Mouse (Mus musculus) neural tube, embryonic 11.5 days (tissue): ENCODE results near the gene Tmem185b. TPM values are rescaled to one million over a fixed set of nuclear protein-coding genes. Genes with fewer than 3 reads are reported as not detected.

Experiments used
- ATAC-seq: fragments of 200-750 bp; cut with Nextera tagmentation; 2 replicates; pipeline ENCODE4 v1.8.0; 2017; ENCODE audit warnings: moderate number of reproducible peaks, mild to moderate bottlenecking, moderate TSS enrichment, moderate library complexity; ENCODE audit not compliant: insufficient read depth, low FRiP score, low TSS enrichment
- DNase-seq: peaks from one replicate; pipeline ENCODE4 v3.0.0-alpha.2; 2015; ENCODE audit warnings: low spot score
- H3K27ac ChIP-seq: fragments of 300-500 bp; sonication (generic); 2 replicates; pipeline ENCODE4 v1.5.1; 2014; ENCODE audit warnings: low read depth, mild to moderate bottlenecking, low read length
- H3K27me3 ChIP-seq: fragments of 300-500 bp; sonication (generic); 2 replicates; pipeline ENCODE4 v1.6.1; 2014; ENCODE audit warnings: mild to moderate bottlenecking, low read length, mixed read lengths; ENCODE audit not compliant: control insufficient read depth, insufficient read depth
- H3K36me3 ChIP-seq: fragments of 300-500 bp; sonication (generic); 2 replicates; pipeline ENCODE4 v1.6.1; 2014; ENCODE audit warnings: mild to moderate bottlenecking, low read length, moderate library complexity, mixed read lengths; ENCODE audit not compliant: control insufficient read depth, insufficient read depth
- H3K4me1 ChIP-seq: fragments of 300-500 bp; sonication (generic); 2 replicates; pipeline ENCODE4 v1.6.1; 2014; ENCODE audit warnings: low read length, mixed read lengths; ENCODE audit not compliant: control insufficient read depth, insufficient read depth
- H3K4me2 ChIP-seq: fragments of 300-500 bp; sonication (generic); 2 replicates; pipeline ENCODE4 v1.6.1; 2014; ENCODE audit warnings: low read depth, mild to moderate bottlenecking, moderate library complexity
- H3K4me3 ChIP-seq: fragments of 300-500 bp; sonication (generic); 2 replicates; pipeline ENCODE4 v1.5.1; 2014; ENCODE audit warnings: low read depth, low read length
- H3K9ac ChIP-seq: fragments of 300-500 bp; sonication (generic); 2 replicates; pipeline ENCODE4 v1.6.1; 2014; ENCODE audit warnings: mild to moderate bottlenecking, low read length
- H3K9me3 ChIP-seq: fragments of 300-500 bp; sonication (generic); 2 replicates; pipeline ENCODE4 v1.6.1; 2016; ENCODE audit warnings: low read length; ENCODE audit not compliant: control insufficient read depth
- WGBS: fragments of 180-500 bp; shearing (Covaris S2); extraction: QIAGEN DNeasy Blood & Tissue Kit; methylation state at CpG from one replicate; pipeline ENCODE4 v1.1.7; 2014; 5-methylcytosine and 5-hydroxymethylcytosine counted together
- polyA plus RNA-seq: library from polyadenylated mRNA; unstranded; fragments of >200 nt; fragmentation: Nextera tagmentation; extraction: Ambion mirVana; gene quantifications from 2 replicates; pipeline ENCODE4 v1.2.1, GENCODE M21; 2014

Gene Tmem185b
- polyA plus RNA-seq, 1 experiment from 2014 or later, result 23.1 TPM

GRCm38 (mm10) chr1:119508548-119508947, 17.4 kb upstream of the Tmem185b start:
- 57% methylated on average over 4 of the region's 4 CpGs for WGBS
- Histone ChIP-seq H3K9me3 (no peaks in the 10 kb centered on the region), H3K27me3 (no peaks in the 10 kb centered on the region), H3K27ac (no peak overlapping the region), H3K36me3 (no peaks in the 10 kb centered on the region), H3K4me2 (no peak overlapping the region), H3K4me3 (no peak overlapping the region), H3K9ac (no peak overlapping the region), H3K4me1 (peaks cover 3% of the 10 kb centered on the region; the same call in 1 of the 2 replicates)
- no peak for ATAC-seq
- DNase-seq, result no peak

- Histone ChIP-seq H3K4me3 (no peak overlapping the region), H3K27me3 (no peaks in the 10 kb centered on the region), H3K27ac (no peak overlapping the region), H3K36me3 (no peaks in the 10 kb centered on the region), H3K9ac (no peak overlapping the region), H3K4me2 (no peak overlapping the region), H3K4me1 (peaks cover 3% of the 10 kb centered on the region; the same call in 1 of the 2 replicates), H3K9me3 (no peaks in the 10 kb centered on the region)
- DNase-seq (no peak), ATAC-seq (no peak)
- 81% methylated on average over 7 of the region's 7 CpGs for WGBS
Measured at GRCm38 (mm10) chr1:119509474-119509873, 16.5 kb upstream of the Tmem185b start.

GRCm38 (mm10) chr1:119510409-119510808, 15.6 kb upstream of the Tmem185b start:
- 72% methylated on average over 9 of the region's 9 CpGs for WGBS
- H3K27ac ChIP-seq, result no peak overlapping the region
- no peaks in the 10 kb centered on the region for H3K9me3 ChIP-seq
- ATAC-seq (no peak), DNase-seq (no peak)
- no peak overlapping the region for H3K4me2 ChIP-seq
- no peak overlapping the region for H3K4me3 ChIP-seq
- H3K36me3 ChIP-seq, result no peaks in the 10 kb centered on the region
- no peaks in the 10 kb centered on the region for H3K27me3 ChIP-seq
- H3K4me1 ChIP-seq, result no peaks in the 10 kb centered on the region
- no peak overlapping the region for H3K9ac ChIP-seq

- H3K9me3 ChIP-seq, result no peaks in the 10 kb centered on the region
- H3K27me3 ChIP-seq, result no peaks in the 10 kb centered on the region
- H3K4me2 ChIP-seq, result no peak overlapping the region
- H3K27ac ChIP-seq, result no peak overlapping the region
- H3K9ac ChIP-seq, result no peak overlapping the region
- no peaks in the 10 kb centered on the region for H3K4me1 ChIP-seq
- no peak for ATAC-seq
- DNase-seq, result no peak
- H3K36me3 ChIP-seq, result no peaks in the 10 kb centered on the region
- H3K4me3 ChIP-seq, result no peak overlapping the region
- WGBS, result 74% methylated on average over 8 of the region's 8 CpGs
Measured at GRCm38 (mm10) chr1:119510857-119511256, 15.1 kb upstream of the Tmem185b start.

GRCm38 (mm10) chr1:119518060-119518459, 7.9 kb upstream of the Tmem185b start:
- no peaks in the 10 kb centered on the region for H3K9me3 ChIP-seq
- 82% methylated on average over 7 of the region's 7 CpGs for WGBS
- DNase-seq, result no peak
- H3K36me3 ChIP-seq, result no peaks in the 10 kb centered on the region
- no peaks in the 10 kb centered on the region for H3K27me3 ChIP-seq
- no peak for ATAC-seq
- H3K9ac ChIP-seq, result no peak overlapping the region
- H3K27ac ChIP-seq, result no peak overlapping the region
- H3K4me3 ChIP-seq, result no peak overlapping the region
- no peaks in the 10 kb centered on the region for H3K4me1 ChIP-seq
- H3K4me2 ChIP-seq, result no peak overlapping the region

GRCm38 (mm10) chr1:119518786-119519185, 7.2 kb upstream of the Tmem185b start:
- Histone ChIP-seq H3K4me3 (no peak overlapping the region), H3K27ac (no peak overlapping the region), H3K27me3 (no peaks in the 10 kb centered on the region), H3K4me2 (no peak overlapping the region), H3K4me1 (no peaks in the 10 kb centered on the region), H3K9ac (no peak overlapping the region), H3K9me3 (no peaks in the 10 kb centered on the region), H3K36me3 (no peaks in the 10 kb centered on the region)
- no peak for ATAC-seq
- DNase-seq, result no peak

GRCm38 (mm10) chr1:119519286-119519685, 6.7 kb upstream of the Tmem185b start:
- no peaks in the 10 kb centered on the region for H3K9me3 ChIP-seq
- no peak overlapping the region for H3K4me3 ChIP-seq
- H3K36me3 ChIP-seq, result no peaks in the 10 kb centered on the region
- no peak overlapping the region for H3K4me2 ChIP-seq
- H3K9ac ChIP-seq, result no peak overlapping the region
- no peak for DNase-seq
- ATAC-seq, result no peak
- no peak overlapping the region for H3K27ac ChIP-seq
- WGBS, result 85% methylated on average over 6 of the region's 6 CpGs
- H3K27me3 ChIP-seq, result no peaks in the 10 kb centered on the region
- H3K4me1 ChIP-seq, result no peaks in the 10 kb centered on the region

GRCm38 (mm10) chr1:119521029-119521428, 4.9 kb upstream of the Tmem185b start:
- H3K9me3 ChIP-seq, result no peaks in the 10 kb centered on the region
- DNase-seq (no peak), ATAC-seq (no peak)
- peaks cover 9% of the 10 kb centered on the region for H3K4me1 ChIP-seq
- H3K4me2 ChIP-seq, result no peak overlapping the region
- no peaks in the 10 kb centered on the region for H3K36me3 ChIP-seq
- H3K4me3 ChIP-seq, result no peak overlapping the region
- no peak overlapping the region for H3K27ac ChIP-seq
- no peak overlapping the region for H3K9ac ChIP-seq
- no peaks in the 10 kb centered on the region for H3K27me3 ChIP-seq
- 45% methylated on average over 2 of the region's 2 CpGs for WGBS

- Histone ChIP-seq H3K4me3 (no peak overlapping the region), H3K36me3 (no peaks in the 10 kb centered on the region), H3K4me1 (peaks cover 11% of the 10 kb centered on the region), H3K27ac (no peak overlapping the region), H3K27me3 (no peaks in the 10 kb centered on the region), H3K4me2 (no peak overlapping the region), H3K9me3 (no peaks in the 10 kb centered on the region), H3K9ac (no peak overlapping the region)
- DNase-seq, result no peak
- 86% methylated on average over 7 of the region's 7 CpGs for WGBS
- ATAC-seq, result no peak
Measured at GRCm38 (mm10) chr1:119521681-119522080, 4.3 kb upstream of the Tmem185b start.
